Mouse (Mus musculus): ENCODE data around the gene Dusp8. TPM values are rescaled to one million over a fixed set of nuclear protein-coding genes. Genes with fewer than 3 reads are reported as not detected.

Dusp8 gene
- total RNA-seq, 2 experiments from 2014 or later, result 37.7 to 43.0 TPM

GRCm38 (mm10) chr7:142045344-142045743, 50.3 kb downstream of the Dusp8 start:
- DNase-seq, result no peak

GRCm38 (mm10) chr7:142040756-142041155, 54.9 kb downstream of the Dusp8 start:
- peak; percentile 24 for DNase-seq

- peak; percentile 56 for DNase-seq
Measured at GRCm38 (mm10) chr7:142037553-142038170, 58.0 kb downstream of the Dusp8 start.

- no peak for DNase-seq
Measured at GRCm38 (mm10) chr7:142035048-142035811, 60.4 kb downstream of the Dusp8 start.

GRCm38 (mm10) chr7:142034198-142034597, 61.4 kb downstream of the Dusp8 start:
- DNase-seq, result peak; percentile 75

- DNase-seq, result no peak
Measured at GRCm38 (mm10) chr7:142030073-142030472, 65.6 kb downstream of the Dusp8 start.

Other genes starting within 250 kb of the Dusp8 start
- gene Tollip, start 177.3 kb downstream of the Dusp8 start, total RNA-seq (2021), result 10 to 100 TPM; 47.0 to 48.3 TPM
- under 1 TPM; 0.19 to 0.32 TPM for gene Brsk2, start 146.1 kb downstream of the Dusp8 start, total RNA-seq (2021)
- gene Mob2, start 34.8 kb downstream of the Dusp8 start, total RNA-seq (2021), result 10 to 100 TPM; 33.4 to 33.6 TPM
- gene Gm45618, start 24.9 kb upstream of the Dusp8 start, total RNA-seq (2021), result not detected
- gene Gm39115, start 40.2 kb upstream of the Dusp8 start, total RNA-seq (2021), result not detected
- gene Gm45337, start 48.8 kb upstream of the Dusp8 start, total RNA-seq (2021), result not detected
- gene Gm29735, start 61.3 kb upstream of the Dusp8 start, total RNA-seq (2021), result not detected
- gene Gm4553, start 69.9 kb upstream of the Dusp8 start, total RNA-seq (2021), result not detected
- gene Krtap5-2, start 80.2 kb upstream of the Dusp8 start, total RNA-seq (2021), result not detected
- not detected for gene Gm10153, start 94.5 kb upstream of the Dusp8 start, total RNA-seq (2021)
- gene Krtap5-3, start 105.5 kb upstream of the Dusp8 start, total RNA-seq (2021), result not detected
- gene Gm7579, start 116.0 kb upstream of the Dusp8 start, total RNA-seq (2021), result not detected
- not detected for gene Krtap5-5, start 134.1 kb upstream of the Dusp8 start, total RNA-seq (2021)
- not detected for gene Gm40460, start 145.2 kb upstream of the Dusp8 start, total RNA-seq (2021)
- gene Gm2431, start 162.5 kb upstream of the Dusp8 start, total RNA-seq (2021), result not detected
- not detected for gene Gm4559, start 178.5 kb upstream of the Dusp8 start, total RNA-seq (2021)
- not detected for gene Krtap5-1, start 201.3 kb upstream of the Dusp8 start, total RNA-seq (2021)
- gene Krtap5-4, start 207.7 kb upstream of the Dusp8 start, total RNA-seq (2021), result not detected